Mouse (Mus musculus): ENCODE data around the gene Bcl10.

GRCm38 (mm10) chr3:145952945-145953344 is 30.3 kb downstream of the Bcl10 start:
- no peak for TF ChIP-seq CTCF (IDR thresholded peaks at IDR 0.05)
- no peak for TF ChIP-seq EP300 (IDR thresholded peaks at IDR 0.05)

All from lung, postnatal 0 days (tissue).